Mouse (Mus musculus) right cerebral cortex, adult 2 months (tissue): Measurements from ENCODE around the gene Usp31.
A peak's percentile ranks its signal among the peaks of the same experiment; 100 is the strongest.

ENCODE experiments used
- DNase-seq, 2 experiments: peaks; one replicate each; pipeline ENCODE4 v3.0.0; 2021 to 2022; ENCODE audit warnings: low spot score in 2 of 2

Usp31 gene

DNA sequence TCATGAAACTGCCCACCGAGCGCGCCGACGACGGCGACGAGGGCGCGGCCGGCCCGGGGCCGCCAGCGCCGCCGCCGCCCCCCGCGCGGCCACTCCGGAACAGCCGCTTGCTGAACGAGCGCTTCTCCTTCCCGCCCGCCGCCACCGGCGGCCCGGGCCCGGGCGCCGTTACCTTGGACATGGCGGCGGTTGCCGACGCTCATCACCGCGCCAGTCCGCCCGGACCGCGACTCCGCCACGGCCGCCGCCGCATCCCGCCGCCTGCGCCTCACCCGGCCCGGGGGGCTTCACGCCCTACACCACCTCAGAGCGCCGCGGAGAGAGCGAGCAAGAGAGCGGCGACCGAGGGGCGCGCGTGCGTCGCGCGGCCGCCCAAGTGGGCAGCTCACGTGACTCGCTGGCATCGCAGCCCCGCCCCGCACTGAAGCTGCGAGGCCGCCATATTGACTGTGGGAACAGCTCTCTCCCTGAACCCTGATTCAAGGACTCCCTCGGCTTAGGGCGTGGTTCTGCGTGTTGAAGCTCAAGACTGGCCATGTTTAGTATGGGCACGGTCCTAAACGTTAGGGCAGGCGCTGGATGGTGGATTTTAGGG is at the start of gene Usp31:
Gene Usp31 (minus strand): TSS at position 181 of the 595 bp plus-strand sequence.
- peak; percentile 95 to 97 for DNase-seq

DNA sequence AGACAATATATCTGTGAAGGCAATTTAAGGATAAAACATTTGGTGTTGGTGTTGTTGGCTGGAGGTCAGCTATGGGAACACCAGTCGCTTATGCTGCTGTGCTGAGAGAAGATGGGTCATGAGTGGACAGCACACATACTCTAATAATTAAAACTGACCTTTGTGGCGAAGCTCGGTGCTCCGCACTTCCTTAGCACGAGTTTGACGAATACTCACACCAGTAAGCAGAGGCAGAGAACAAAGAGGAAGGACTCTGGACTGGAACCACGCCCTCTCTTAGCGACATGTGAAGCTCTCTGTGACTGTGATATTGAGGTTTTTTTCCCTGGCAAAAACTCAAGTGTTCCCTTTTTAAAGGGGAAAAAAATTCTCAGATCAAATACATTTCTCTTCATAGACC is 47.7 kb upstream of the Usp31 start:
- no peak for DNase-seq

DNA sequence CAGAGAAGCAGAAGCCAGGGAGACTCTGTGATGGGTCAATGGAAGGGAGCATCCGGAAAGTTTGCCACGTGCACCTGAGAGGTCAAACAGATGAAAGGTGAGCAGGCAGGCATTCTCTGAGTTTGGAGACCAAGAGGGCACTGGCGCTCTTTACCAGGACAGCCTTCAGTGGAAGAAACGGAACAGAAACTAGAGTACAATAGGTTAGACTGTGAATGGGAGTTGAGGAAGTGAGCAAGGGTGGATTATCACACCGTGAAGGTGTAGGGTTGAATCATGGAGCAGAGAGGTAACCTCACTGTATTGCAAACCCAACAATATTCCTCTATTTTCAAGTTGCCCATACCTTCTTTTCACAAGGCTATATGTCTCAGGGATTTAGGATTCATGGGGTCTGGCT is 43.2 kb upstream of the Usp31 start:
- no peak for DNase-seq

DNA sequence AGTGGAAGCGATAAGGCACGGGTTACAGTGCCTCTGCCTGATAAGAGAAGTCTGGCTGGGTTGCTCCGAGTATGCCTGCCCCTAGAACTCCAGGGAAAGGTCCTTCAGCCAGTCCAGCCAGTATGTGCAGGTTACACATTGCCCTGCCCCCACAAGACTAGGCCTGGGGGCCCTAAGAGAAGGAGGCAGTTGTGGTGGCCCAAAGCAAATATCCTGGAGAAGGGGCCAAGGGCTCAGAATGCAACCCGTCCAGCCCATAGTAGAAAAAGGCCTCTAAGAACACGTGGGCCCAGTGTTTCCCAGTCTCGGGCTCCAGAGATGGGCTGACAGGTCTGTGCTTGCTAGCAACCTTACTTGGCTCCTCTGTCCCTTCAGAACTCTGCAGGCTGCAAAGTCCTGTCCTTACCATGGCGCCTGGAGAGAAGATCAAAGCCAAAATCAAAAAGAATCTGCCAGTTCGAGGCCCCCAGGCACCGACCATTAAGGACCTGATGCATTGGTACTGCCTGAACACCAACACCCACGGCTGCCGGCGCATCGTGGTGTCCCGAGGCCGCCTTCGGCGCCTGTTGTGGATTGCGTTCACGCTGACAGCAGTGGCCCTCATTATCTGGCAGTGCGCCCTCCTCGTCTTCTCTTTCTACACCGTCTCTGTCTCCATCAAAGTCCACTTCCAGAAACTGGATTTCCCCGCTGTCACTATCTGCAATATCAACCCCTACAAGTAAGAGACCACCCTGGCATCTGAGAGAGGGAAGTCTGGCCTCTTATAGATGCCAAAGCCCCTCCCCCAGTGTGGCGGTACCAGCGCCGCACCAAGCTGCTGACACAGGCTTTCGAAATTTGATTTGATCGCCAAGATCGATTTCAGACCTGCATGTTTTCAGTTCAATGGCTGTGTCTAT is 30.7 kb upstream of the Usp31 start:
- DNase-seq, result no peak

DNA sequence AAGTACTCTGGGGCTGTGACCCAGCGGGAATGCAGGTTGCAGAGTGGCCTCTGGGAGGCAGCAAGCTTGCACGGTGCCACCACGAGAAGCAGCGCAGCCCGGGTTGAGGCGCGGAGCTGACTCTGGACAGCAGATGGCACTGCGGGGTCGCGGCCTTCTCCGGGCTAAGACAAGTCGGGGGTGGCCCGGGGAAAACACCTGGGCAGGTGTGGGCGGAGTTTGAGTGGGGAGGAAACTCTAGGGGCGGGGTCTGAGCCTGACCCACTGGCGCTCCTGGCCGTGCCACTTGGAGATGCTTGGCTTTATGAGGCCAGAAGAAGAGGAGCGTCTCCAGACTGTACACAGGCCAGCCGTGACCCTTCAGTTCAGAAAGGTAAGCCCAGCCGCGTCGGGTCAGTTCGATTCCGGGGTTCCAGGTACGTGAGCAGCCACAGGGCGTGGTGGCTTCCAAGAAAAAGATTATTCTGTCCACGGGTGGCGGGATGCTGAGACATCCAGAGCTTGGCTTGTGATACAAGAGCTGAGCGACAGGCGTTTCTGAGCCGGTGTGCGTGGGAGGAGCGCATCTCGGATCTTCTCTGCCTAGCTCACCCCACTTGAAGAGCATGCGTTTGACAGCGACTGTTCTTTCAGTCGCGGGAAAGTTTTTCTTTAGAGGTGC is 27.2 kb upstream of the Usp31 start, which contains the start of gene Scnn1g:
Gene Scnn1g (plus strand): TSS at position 309 of the 661 bp plus-strand sequence.
- DNase-seq, result peak; percentile 88 to 89

DNA sequence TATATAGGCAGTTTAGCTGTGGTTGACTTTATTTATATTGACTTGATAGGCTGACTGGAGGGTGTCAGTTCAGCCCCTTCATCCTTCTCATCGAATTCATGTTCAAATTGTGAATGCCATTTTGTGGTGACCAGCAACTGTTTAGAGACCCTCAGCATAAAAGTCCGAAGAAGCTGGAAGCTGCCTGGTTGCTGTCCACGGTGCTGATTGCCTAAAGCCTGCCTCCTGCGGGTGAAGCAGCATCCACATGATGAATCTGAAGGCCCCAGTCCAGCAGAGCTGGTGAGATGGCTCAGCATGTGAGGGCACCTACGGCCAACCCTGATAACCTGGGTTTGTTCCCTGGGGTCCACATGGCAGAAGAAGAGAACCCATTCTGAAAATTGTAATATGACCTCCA is 23.2 kb upstream of the Usp31 start:
- no peak for DNase-seq

DNA sequence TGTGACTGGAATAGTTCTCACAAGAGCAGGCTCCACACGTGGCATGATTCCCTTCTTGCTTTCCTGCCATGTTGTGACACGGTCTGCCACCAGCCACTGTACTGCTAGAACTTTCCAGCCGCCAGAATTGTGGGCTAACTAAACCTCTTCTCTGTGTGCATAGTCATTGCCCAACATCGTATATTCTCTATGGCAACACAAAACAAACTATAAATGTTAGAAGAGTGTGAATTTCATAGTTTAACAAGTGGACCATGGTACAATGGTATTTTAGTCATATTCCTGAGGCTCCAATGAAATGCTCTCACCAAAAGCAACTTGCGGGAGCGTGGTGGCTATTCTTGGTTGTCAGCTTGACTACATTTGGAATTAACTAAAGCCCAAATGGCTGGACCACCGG is 10.0 kb upstream of the Usp31 start:
- DNase-seq, result no peak

DNA sequence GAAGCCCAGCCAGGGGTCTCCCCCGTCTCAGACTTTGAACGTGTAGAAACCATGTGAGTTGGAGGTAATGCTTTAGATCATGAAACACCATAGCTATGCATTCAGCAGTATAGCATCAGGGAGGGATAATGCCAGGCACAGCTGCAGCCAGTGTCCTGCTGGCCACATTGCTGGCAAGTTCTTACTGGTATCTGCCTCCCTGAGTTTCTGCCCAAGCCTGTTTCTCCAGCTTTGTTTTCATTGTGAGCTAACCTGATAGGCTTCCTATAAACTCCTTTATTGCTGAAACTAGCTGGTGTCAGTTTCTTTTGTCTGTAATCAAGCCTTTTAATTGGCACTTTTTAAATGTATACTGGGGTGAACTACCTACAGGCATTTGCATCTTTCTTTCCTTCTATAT is 4.1 kb upstream of the Usp31 start:
- DNase-seq, result no peak

DNA sequence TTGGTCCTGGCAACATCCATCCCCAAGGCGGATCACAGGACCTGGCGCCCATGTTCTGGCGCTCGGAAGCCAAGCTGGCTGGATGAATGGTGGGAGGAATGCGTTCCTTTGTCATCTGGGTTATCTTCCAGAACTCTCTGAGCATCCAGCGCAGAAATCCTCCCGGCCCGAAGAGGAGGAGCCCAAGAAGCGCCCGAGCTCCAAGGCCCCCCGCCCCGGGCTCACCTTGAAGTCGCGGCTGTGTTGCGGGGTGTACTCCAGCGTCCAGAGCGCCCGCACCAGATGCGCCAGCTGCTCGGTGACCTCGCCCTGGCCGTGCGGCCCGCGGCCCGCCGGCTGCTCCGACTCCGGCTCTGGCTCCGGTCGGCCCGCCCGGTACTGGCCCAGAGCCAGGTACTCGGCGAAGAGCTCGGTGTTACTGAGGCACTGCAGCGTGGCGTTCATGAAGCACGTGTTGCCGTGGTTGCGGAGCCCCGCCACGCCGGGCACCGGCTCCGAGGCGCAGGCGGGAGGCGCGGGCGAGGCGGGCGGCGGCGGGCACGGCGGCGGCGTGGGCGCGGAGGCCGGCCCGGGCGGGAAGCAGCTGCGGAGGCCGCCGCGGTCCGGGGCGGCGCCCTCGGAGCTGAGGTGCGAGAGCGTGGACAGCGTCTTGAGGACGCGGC is 511 bp downstream of the Usp31 start:
- DNase-seq, result peak; percentile 27 to 45

DNA sequence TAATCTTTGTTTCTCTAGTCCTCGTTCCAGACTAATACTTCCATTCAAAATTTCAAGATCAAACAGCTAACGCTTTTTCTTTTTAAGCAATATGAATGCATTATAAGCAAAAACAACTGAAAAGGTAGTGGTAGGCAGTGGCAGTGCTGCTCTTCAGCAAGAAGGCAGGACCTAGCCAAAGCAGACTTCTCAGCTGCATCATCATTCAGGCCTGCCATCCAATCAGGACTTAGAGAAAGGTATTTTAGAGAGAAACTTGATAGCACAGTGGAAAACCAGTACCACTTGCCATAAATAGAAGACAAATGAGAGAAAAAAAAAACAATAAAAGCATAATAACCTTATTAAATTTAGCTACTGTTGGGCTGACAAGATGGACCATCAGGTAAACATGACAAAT is 2.0 kb downstream of the Usp31 start:
- DNase-seq, result no peak

DNA sequence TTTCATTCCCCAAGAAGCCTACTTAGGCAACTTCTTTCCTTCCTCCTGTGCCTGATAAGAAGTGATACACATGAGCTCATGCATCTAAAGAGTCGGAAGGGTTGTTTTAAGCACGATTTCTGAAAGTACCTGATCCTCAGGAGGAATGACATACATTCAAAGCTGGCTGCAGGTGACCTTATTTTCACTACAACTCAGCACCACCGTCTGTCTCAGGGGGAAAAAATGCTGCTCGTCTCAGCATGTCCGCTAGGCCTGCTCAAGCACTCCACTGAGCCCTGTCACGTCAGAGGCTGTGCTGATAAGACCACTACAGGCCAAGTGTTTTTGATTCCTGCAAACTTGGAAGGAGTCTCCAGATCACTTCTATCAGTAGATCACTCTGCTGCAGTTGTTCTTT is 5.1 kb downstream of the Usp31 start:
- DNase-seq, result no peak

DNA sequence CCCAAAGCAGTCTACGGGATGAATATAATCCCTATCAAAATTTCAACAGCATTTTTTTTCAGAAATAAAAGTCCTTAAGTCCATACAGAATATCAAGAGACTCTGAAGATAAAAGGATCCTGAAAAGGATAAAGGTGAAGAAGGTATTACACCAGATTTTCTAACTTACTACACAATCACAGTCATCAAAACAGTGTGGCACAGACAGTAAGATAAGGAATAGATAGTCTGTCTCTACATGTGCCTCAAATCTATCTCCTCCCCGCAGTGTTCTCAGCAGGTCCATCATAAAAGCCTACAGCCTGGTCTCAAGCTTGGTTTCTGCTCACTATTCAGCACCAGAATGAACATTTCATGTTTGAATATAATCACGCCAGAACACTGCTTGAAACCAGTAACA is 6.6 kb downstream of the Usp31 start:
- no peak for DNase-seq

DNA sequence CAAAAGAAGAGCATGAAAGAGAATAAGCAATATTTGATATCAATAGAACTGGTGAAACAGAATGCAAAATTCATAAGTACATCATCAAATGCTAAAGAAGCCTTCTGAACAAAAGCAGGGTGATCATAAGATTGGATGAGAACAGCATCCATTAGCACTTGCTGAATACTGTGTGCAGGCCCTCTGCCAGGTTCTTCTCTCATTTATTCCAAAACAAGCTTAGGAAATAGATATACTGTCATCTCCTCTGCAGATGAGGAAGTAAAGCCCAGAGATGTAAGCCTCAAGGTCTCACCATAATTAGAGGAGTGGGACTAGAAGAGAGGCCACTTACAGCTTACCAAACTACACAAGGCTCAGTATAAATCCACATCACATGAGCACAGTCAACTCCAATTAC is 7.8 kb downstream of the Usp31 start:
- no peak for DNase-seq

DNA sequence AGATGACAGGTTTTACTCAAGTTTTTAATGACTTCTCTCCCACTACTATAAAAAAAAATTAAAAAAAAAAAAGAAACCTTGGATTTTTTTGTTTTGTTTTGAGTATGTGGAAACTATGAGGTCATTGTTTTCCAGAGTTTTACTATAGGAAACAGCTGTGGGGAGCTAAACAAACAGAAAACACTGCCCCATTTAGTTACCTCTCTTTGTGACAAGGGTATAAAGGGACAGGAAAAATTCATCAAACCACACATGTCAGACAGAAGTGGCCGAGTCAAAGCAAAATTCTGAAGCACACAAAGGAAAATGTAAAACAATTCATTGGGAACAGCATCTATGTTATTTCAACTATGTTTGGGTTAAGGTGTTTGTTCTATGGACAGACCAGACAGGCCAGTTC is 9.5 kb downstream of the Usp31 start:
- no peak for DNase-seq

DNA sequence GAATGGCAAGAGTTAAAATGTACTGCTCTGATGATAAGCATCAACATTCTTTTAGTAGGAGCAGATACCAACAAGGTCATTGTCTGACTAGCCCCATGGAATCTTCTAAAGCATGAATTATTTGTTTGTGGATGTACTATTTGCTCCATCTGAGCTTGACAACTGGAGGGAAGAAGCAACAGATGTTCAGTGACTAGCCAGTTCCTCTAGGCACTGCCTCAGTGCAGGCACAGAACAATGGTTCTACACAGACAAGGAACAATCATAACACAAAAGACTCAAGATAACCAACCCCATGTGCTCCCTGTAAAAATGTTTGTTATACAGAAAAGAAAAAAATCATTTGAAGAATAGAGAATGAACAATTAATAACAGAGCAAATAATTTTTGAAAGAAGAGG is 9.9 kb downstream of the Usp31 start:
- no peak for DNase-seq

DNA sequence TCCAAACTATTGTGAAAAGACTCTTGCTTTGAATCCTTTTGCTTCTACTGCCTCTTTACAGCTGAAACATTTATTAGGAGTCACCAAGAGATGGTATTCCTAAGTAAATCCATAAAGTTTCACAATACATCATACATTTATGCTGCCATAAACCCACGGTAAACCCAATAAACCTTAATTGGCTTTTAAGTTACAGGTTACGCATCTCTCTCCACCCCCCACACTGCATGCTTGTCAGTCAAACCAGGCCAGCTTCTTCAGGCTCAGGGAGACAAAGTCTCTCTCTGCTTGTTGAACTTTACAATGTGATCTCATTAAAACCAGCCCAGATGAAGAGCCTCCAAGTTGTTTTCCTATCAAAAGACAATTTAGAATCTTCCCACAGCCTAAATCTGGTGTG is 15.2 kb downstream of the Usp31 start:
- no peak for DNase-seq

DNA sequence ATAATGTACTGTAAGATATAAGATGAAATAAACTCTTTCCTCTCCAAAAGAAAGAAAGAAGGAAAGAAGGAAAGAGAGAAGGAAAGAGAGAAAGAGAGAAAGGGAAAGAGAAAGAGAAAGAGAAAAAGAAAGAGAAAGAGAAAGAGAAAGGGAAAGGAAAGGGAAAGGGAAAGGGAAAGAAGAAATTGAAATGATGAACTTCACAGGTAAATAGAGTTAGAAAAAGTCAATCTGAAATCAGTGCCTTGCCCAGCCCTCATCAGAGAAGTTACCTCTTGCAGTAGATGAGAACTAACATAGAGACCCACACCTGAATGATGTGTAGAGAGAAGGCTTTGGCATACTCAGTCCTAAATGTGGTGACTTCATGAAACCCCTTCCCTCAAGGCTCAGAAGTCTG is 17.7 kb downstream of the Usp31 start:
- no peak for DNase-seq

DNA sequence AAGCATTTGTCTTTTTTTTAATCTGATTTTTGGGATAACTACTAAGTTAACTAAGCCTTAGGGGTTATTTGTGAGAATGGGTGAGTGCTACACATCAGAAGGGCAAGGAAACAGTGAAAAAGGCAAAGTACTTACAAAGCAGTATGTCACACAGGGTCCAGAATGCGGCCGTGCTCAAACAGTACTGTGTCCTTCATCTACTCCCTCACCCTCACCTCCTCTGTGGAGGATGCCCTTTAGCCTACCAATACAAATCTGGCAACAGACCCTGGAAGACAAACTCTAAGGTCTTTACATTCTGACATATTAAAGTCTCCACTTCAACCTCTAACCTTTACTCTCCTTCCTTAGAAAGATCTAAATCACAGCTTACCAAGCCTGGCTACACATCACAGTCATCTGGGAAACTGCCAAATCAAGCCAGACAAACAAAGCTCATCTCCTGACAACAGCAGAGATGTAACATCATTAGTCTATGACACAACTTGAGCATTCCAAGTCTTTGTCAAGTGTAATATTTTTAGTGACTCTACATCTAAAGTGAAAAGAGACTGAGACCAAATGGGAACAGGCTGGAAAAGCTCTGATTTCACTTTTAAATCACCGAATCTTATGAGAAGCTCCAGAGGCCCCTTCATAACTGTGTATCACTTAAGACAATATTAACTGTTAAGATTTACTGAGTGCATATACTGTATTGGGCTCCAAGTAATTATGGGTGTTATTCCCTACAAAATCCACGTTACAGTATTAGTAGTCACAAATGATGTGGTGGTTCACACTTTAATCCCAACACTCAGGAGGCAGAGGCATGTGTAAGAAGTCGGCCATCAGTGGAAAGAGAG is 21.7 kb downstream of the Usp31 start:
- no peak for DNase-seq

DNA sequence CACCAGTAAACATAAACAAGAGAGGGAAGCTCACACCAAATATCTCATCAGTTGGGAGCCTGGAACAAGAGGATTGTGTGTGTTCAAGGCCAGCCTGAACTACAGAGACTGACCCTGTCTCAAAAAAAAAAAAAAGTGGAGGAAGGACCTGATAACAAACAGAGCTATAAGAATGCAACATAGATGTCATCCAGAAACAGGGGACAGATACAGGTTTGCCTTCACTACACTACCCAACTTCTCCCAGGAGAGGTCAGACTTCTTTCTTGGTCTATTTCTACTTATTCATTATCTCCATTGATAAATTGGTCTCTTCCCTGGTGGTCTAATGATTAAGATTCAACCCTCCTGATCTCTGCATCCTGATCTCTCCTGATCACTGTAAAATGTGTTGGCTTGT is 25.9 kb downstream of the Usp31 start:
- no peak for DNase-seq

DNA sequence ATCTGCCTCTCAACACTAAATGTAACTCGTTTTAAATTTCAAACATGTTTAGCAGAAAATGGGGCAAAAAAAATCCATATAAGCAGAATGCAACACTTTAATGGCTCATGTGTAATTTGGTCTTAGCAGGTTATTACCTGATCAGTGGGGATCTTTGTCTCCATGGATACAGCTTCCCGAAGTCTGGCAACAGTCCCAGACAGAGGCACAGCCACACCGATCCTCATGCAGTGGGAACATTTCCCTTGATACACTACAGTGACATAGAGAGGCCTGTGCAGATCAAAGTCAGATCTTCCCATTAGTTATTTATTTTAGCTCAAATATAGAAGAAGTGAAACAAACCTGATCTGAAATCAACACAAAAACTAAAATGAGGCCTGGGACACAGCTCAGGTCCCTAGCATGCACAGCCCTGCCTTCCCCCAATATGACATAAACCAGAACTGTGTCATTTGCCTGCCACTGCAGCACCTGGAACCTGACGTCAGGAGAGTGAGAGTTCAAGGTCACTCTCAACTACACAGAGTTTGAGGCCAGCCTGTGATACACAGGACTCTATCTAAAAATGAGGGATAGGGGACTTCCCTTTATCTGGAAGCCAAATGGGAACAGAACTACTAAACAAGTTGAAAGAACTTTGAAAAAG is 29.8 kb downstream of the Usp31 start:
- no peak for DNase-seq

DNA sequence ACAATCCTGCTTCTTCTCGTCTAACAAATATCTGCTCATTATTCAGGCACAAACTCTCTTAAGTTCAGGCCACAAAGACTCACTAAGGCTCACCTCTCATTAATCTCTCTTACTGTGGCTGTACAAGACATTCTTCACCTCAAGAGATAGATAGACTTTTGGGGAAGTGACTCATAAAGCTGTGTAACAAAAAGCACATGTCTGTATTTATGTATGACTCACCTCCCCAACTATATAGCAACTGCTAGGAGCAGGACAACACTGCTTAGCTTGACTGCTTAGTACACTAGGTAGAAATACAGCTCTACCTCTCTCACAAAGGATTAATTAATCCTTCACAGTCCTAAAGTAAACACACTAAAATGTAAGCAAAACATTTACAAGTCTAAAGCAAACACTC is 46.3 kb downstream of the Usp31 start:
- DNase-seq, result no peak
